Mouse (Mus musculus) fibroblast of lung, adult 2 months (primary cell): ENCODE results near the gene Gpsm3.

ENCODE experiments used
- DNase-seq: peaks from one replicate; pipeline ENCODE4 v3.0.0-alpha.2; 2011; ENCODE audit warnings: low read depth

The Gpsm3 gene

DNA sequence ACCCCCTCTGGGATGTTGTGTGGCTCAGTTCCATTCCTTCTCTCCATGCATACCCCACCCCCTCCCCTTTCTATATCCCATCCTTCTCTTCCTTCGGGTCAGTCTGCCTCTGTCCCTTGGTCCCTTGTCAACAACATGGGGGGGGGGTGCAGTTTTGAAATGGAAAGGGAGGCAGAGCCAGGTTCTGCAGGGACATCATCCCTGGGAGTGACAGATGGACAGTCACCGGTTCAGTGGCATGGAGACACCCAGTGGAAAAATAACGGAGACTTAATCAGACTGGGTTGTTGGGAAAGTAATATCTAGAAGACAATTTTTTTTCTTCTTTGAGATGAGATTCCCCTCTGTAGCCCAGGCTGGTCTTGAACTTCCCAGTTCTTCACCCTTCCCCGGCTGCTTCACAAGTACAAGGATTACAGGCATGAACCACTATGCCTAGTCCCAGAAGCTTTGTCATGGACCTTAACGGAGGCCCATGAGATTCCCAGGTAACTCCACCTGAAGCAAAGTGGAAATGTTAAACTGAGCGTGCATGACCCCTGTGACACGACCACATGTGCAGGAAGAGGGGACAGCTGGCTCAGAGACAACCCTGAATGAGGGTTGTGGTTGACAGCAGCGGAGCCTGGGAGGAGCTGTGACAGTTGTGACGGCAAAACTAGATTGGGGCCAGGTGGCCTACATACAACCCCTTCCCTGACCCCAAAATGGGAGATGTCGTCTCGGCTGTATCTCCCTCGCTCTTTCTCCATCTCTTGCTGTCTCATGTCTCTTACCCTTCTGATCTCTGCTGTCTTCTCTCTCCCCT is 40.4 kb downstream of the Gpsm3 start:
- no peak for DNase-seq

DNA sequence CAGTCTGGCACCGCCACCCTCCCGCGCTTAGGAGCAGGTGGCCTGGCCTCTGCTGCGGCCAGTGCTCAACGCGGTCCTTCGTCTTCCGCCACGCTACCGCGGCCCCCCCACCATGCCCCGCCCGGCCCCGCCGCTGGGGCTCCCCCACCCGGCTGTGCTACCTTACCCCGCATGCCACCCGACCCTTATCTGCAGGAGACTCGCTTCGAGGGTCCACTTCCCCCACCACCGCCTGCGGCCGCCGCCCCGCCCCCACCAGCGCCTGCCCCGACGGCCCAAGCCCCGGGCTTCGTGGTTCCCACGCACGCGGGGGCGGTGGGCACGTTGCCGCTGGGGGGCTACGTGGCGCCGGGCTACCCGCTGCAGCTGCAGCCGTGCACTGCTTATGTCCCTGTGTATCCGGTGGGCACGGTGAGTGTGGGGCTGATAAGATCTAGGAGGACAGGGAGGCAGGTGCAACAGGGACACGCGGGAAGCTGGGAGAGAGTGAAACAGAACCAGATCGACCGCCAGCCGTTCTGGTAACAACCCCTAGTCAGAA is 41.2 kb downstream of the Gpsm3 start:
- DNase-seq = no peak

DNA sequence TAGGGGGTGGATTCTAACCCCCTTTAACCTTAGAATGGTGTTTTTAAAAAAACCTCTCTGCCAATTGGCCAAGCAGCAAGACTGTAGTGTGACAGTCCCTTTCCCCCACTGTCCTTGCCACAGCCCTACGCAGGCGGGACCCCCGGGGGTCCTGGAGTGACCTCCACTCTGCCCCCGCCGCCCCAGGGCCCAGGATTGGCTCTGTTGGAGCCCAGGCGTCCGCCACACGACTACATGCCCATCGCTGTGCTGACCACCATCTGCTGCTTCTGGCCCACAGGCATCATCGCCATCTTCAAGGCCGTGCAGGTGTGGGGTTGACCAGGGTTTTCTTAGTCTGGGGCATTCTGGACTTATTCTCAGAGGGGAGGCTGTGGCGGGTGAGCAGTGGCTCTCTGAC is 42.0 kb downstream of the Gpsm3 start:
- no peak for DNase-seq

DNA sequence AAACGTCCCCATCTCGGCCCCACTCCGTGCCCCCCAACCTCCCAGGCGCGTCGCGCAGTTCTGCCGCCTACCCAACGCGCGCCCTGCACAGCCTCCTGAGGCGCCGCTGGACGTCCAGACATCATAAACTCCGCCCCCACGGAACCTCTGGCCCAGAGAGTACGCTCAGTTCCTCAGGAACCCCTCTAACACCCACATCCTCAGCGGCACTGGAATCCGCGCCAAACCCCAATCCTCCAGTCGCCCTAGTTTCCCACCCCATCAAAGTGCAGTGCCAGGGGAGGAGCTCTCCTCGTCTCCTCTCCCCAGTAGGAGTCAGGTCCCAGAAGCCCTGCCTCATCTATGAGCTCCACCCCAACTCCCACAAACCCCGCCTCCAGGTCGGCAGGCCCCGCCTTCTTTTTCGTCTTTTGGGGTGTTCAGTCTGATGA is 42.7 kb downstream of the Gpsm3 start:
- peak; percentile 51 for DNase-seq

DNA sequence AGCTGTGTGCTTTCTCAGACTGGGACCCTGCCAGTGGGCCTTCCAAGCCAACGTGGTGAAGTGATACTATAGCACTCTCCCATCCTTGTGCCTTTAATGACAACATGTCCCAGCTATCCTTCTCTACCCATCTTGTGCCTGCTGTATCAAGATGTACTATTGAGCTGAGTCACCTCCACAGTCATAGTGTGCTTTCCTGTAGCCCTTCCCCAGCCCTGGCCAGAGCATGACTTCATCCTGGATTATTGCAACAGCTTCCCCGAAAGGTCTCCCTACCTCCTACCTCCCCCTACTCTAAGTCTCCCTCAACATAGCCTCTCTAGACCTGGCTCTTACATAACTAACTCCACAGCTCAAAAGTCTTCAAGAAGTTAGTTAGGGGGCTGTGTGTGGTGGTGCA is 46.1 kb downstream of the Gpsm3 start:
- no peak for DNase-seq

DNA sequence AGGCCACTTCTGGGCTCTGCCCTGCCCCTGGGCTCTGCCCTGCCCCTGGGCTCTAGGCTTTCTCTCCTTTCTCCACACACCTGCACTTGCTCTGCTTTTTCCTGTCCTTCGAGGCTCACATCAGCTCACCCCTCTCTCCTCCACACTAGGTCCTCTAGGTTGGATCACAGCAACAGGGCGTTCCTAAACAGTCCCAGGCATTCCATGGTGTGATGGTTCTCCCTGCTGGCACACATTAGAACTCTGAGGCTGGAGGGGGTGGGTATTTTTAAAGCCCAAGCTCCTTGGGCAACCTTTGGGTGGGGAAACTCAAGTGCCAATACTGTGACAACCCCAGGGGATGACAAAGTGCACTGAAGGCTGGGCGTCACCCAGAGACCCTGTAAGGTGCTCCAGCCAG is 47.9 kb downstream of the Gpsm3 start:
- no peak for DNase-seq

DNA sequence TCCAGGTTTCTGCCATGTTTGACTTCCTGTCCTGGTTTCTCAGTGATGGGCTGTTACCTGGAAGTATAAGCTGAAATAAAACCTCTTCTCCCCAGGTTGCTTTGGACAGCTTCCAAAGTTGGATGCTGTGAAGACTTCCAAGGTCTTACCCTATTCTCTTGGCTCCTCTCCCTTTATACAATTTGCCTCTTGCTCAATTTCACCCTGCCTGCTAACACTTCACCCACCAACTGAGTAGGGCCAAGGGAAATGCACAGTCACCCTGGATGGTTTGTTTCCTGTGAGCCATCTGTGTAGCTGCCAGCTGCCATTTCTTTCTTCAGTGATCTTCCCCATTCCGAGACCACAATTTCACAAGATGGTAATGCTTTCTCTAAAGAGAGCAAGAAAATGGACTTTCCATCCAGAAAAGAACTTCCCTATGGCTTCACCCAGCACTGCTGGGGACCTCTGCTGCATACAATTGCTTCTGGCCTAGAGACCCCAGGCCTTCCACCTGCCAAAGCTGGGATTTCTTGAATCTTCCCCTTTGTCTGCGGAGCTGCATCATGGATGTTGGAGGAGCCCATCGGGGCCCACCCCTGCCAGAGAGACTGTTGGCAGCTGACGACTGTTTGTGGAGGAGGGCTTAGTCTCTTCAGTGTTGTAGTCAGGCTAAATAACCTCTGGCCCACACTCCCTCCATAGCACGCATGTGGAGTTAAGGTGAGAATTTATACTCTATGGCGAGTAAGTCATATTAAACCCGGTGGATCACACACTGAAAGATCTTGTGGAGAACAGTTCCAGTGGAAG is 50.1 kb downstream of the Gpsm3 start:
- peak; percentile 34 for DNase-seq

DNA sequence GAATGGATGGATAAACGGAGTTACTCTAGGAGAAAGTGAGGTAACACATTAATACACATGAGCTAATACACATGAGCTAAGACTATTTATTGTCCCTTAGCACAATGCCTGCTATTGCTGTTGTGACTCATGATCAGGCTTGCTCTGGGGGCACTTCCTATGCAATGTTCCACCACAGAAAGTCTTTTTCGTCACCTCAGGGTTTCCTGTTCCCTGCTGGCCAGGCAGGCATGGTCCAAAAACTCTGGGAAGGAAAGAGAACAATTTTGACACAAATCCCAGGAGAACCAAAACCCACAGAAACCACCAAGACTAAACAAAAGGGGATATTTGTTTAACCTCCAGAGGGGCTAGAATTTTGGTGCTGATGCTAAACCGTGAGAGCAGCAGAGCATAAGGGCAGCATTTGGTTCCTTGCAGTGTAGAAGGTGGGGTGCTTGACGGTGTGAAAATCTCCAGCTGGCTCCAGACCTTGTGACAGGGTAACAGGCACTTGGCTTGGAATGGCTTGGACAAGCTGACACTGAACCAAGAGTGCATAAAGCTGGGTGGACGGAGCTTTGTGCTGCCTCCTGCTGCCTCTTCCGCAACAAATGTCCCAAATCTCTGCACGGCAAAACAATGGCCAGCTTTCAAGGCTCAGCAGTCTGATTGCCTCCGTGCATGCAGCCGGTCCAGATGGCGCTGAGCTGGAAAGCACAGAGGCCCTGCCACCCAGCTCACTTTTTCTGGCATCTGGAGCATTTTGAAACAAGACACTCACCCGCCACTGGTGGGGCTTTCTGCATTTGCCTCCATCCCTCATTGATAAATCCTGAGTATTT is 51.4 kb downstream of the Gpsm3 start:
- peak; percentile 97 for DNase-seq
